Mouse (Mus musculus) embryonic facial prominence, embryonic 11.5 days (tissue): ENCODE results near the gene Dars. TPM values are rescaled to one million over a fixed set of nuclear protein-coding genes. Genes with fewer than 3 reads are reported as not detected.

Experiments used
- ATAC-seq: fragments of 200-750 bp; cut with Nextera tagmentation; replicated peaks from 2 replicates; pipeline ENCODE4 v1.8.0; 2017; ENCODE audit warnings: low read depth; ENCODE audit not compliant: insufficient number of reproducible peaks, low FRiP score, low TSS enrichment
- DNase-seq: peaks from one replicate; pipeline ENCODE4 v3.0.0-alpha.2; 2015; ENCODE audit warnings: low spot score
- H3K27ac ChIP-seq: fragments of 300-500 bp; sonication (generic); replicated peaks from 2 replicates; pipeline ENCODE4 v1.5.1; 2014; ENCODE audit warnings: mild to moderate bottlenecking, low read depth, low read length, control low read depth
- H3K27me3 ChIP-seq: fragments of 300-500 bp; sonication (generic); 2 replicates; pipeline ENCODE4 v1.6.1; 2014; ENCODE audit warnings: mild to moderate bottlenecking, low read length, moderate library complexity, mixed read lengths; ENCODE audit not compliant: control insufficient read depth, insufficient read depth
- H3K36me3 ChIP-seq: fragments of 300-500 bp; sonication (generic); replicated peaks from 2 replicates; pipeline ENCODE4 v1.6.1; 2014; ENCODE audit warnings: low read depth, mild to moderate bottlenecking, low read length, moderate library complexity, mixed read lengths; ENCODE audit not compliant: control insufficient read depth, insufficient read depth
- H3K4me1 ChIP-seq: fragments of 300-500 bp; sonication (generic); 2 replicates; pipeline ENCODE4 v1.6.1; 2014; ENCODE audit warnings: low read length, mixed read lengths; ENCODE audit not compliant: control insufficient read depth, insufficient read depth
- H3K4me2 ChIP-seq: fragments of 300-500 bp; sonication (generic); 2 replicates; pipeline ENCODE4 v1.6.1; 2014; ENCODE audit warnings: low read depth, mild to moderate bottlenecking, control low read depth, low read length, moderate library complexity
- H3K4me3 ChIP-seq: fragments of 300-500 bp; sonication (generic); 2 replicates; pipeline ENCODE4 v1.5.1; 2014; ENCODE audit warnings: low read depth, low read length, control low read depth
- H3K9ac ChIP-seq: fragments of 300-500 bp; sonication (generic); replicated peaks from 2 replicates; pipeline ENCODE4 v1.6.1; 2014; ENCODE audit warnings: mild to moderate bottlenecking, control low read depth, low read length
- H3K9me3 ChIP-seq: fragments of 300-500 bp; sonication (generic); replicated peaks from 2 replicates; pipeline ENCODE4 v1.6.1; 2016; ENCODE audit warnings: mild to moderate bottlenecking, low read length, inconsistent platforms, mixed read lengths; ENCODE audit not compliant: control insufficient read depth
- WGBS: fragments of 180-500 bp; shearing (Covaris S2); extraction: QIAGEN DNeasy Blood & Tissue Kit; methylation state at CpG from one replicate; pipeline ENCODE4 v1.1.7; 2014; 5-methylcytosine and 5-hydroxymethylcytosine counted together
- polyA plus RNA-seq: library from polyadenylated mRNA; unstranded; fragments of >200 nt; fragmentation: Nextera tagmentation; extraction: Ambion mirVana; gene quantifications from 2 replicates; pipeline ENCODE4 v1.2.1, GENCODE M21; 2014

Gene Dars
- polyA plus RNA-seq, 1 experiment from 2014 or later, result 126 TPM

GRCm38 (mm10) chr1:128392382-128392781 is 24.8 kb downstream of the Dars start:
- Histone ChIP-seq H3K36me3 (no peaks in the 10 kb centered on the region; the same call in 1 of the 2 replicates), H3K27me3 (no peaks in the 10 kb centered on the region), H3K4me3 (no peak overlapping the region), H3K27ac (no peak overlapping the region), H3K4me2 (no peak overlapping the region), H3K9ac (no peak overlapping the region), H3K9me3 (no peaks in the 10 kb centered on the region), H3K4me1 (no peaks in the 10 kb centered on the region)
- DNase-seq, result no peak
- ATAC-seq, result no peak
- WGBS, result 76% methylated on average over 2 of the region's 2 CpGs

GRCm38 (mm10) chr1:128386487-128386886 is 30.7 kb downstream of the Dars start:
- WGBS, result 95% methylated on average over 7 of the region's 7 CpGs
- ATAC-seq (no peak), DNase-seq (no peak)
- Histone ChIP-seq H3K36me3 (no peaks in the 10 kb centered on the region), H3K4me2 (no peak overlapping the region), H3K4me3 (no peak overlapping the region), H3K27me3 (no peaks in the 10 kb centered on the region), H3K9ac (no peak overlapping the region), H3K9me3 (no peaks in the 10 kb centered on the region), H3K4me1 (no peaks in the 10 kb centered on the region), H3K27ac (no peak overlapping the region)

- H3K4me2 ChIP-seq, result no peak overlapping the region
- no peak overlapping the region for H3K9ac ChIP-seq
- no peak overlapping the region for H3K27ac ChIP-seq
- H3K4me1 ChIP-seq, result no peaks in the 10 kb centered on the region
- ATAC-seq, result no peak
- DNase-seq, result no peak
- H3K4me3 ChIP-seq, result no peak overlapping the region
- peaks cover 3% of the 10 kb centered on the region for H3K36me3 ChIP-seq
- H3K27me3 ChIP-seq, result no peaks in the 10 kb centered on the region
- H3K9me3 ChIP-seq, result no peaks in the 10 kb centered on the region
- 92% methylated on average over 4 of the region's 4 CpGs for WGBS
Measured at GRCm38 (mm10) chr1:128376841-128377240, 40.3 kb downstream of the Dars start.

- H3K4me2 ChIP-seq, result no peak overlapping the region
- no peaks in the 10 kb centered on the region for H3K4me1 ChIP-seq
- no peak overlapping the region for H3K4me3 ChIP-seq
- DNase-seq, result peak; percentile 52
- WGBS, result 87% methylated on average over 7 of the region's 7 CpGs
- no peaks in the 10 kb centered on the region for H3K9me3 ChIP-seq
- no peaks in the 10 kb centered on the region for H3K36me3 ChIP-seq
- H3K27me3 ChIP-seq, result no peaks in the 10 kb centered on the region
- ATAC-seq, result no peak
- H3K27ac ChIP-seq, result no peak overlapping the region
- no peak overlapping the region for H3K9ac ChIP-seq
Measured at GRCm38 (mm10) chr1:128372143-128372860, 44.9 kb downstream of the Dars start.

GRCm38 (mm10) chr1:128368732-128369441 is 48.3 kb downstream of the Dars start:
- Histone ChIP-seq H3K9me3 (no peaks in the 10 kb centered on the region), H3K27me3 (no peaks in the 10 kb centered on the region), H3K4me3 (no peak overlapping the region), H3K36me3 (no peaks in the 10 kb centered on the region), H3K9ac (no peak overlapping the region), H3K4me2 (no peak overlapping the region), H3K27ac (no peak overlapping the region), H3K4me1 (no peaks in the 10 kb centered on the region)
- ATAC-seq (0 out of 2 replicates have a peak, but pooled peaks have one; percentile 59), DNase-seq (peak; percentile 73)
- WGBS, result 75% methylated on average over 5 of the region's 5 CpGs

GRCm38 (mm10) chr1:128360601-128361000 is 56.6 kb downstream of the Dars start:
- H3K27ac ChIP-seq, result no peak overlapping the region
- H3K4me3 ChIP-seq, result no peak overlapping the region
- no peaks in the 10 kb centered on the region for H3K27me3 ChIP-seq
- H3K9ac ChIP-seq, result no peak overlapping the region
- H3K36me3 ChIP-seq, result no peaks in the 10 kb centered on the region; the same call in 1 of the 2 replicates
- H3K4me2 ChIP-seq, result no peak overlapping the region
- H3K4me1 ChIP-seq, result no peaks in the 10 kb centered on the region; the same call in 1 of the 2 replicates
- no peaks in the 10 kb centered on the region for H3K9me3 ChIP-seq
- DNase-seq (no peak), ATAC-seq (no peak)
- WGBS, result 80% methylated on average over 2 of the region's 2 CpGs

GRCm38 (mm10) chr1:128359554-128360376 is 57.4 kb downstream of the Dars start, which contains the start of gene Mcm6:
Gene Mcm6 (minus strand): TSS chr1:128359664.
- H3K9ac ChIP-seq, result peak within 1 kb of the TSS; percentile 84
- H3K9me3 ChIP-seq, result no peaks in the 10 kb centered on the region
- H3K36me3 ChIP-seq, result no peaks in the 10 kb centered on the region; the same call in 1 of the 2 replicates
- WGBS, result 3% methylated on average over 38 of the region's 38 CpGs
- no peaks in the 10 kb centered on the region; the same call in 1 of the 2 replicates for H3K4me1 ChIP-seq
- H3K4me2 ChIP-seq, result peak within 1 kb of the TSS; percentile 58
- H3K27ac ChIP-seq, result peak within 1 kb of the TSS; percentile 84
- H3K4me3 ChIP-seq, result peak within 1 kb of the TSS; percentile 74
- peak; percentile 97 for DNase-seq
- peak; percentile 98 for ATAC-seq
- no peaks in the 10 kb centered on the region for H3K27me3 ChIP-seq
